Mouse (Mus musculus) neutrophil, adult 83 days (primary cell): ENCODE results near the gene Gm6268. TPM values are rescaled to one million over a fixed set of nuclear protein-coding genes. Genes with fewer than 3 reads are reported as not detected.

Source experiments
- total RNA-seq, 2 experiments: library from RNA; stranded (reverse); gene quantifications; one replicate each; pipeline ENCODE4 v1.2.4; 2023

The Gm6268 gene
- total RNA-seq: not detected

DNA sequence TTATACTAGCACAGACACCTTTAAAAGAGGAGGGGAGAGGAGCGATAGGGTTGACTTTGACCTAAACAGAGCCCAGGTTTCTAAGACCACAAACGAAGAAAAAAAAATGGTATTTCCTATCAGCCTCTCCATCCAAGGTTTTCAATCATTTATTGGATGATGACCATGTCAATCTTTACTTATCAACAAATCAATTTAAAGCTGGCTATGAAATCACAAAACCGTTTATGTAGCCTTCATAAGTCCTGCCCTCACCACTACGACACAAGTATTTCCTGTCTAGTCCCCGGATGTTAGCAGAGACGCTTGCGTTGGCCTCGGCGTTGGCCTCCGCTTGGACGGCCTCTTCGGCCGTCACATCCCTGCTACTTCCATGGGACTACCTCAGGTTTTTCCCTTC, at the start of gene Gm6268:
Gene Gm6268, plus strand, starts transcription at position 301 of the 400 bp plus-strand sequence.

Other genes with a start within 250 kb of the Gm6268 start
- gene Zcchc12, start 205.4 kb upstream of the Gm6268 start, total RNA-seq: not detected
- 10 to 100 TPM; 13.4 to 13.7 TPM for gene Lonrf3, start 72.9 kb upstream of the Gm6268 start, total RNA-seq
- not detected for gene Gm14569, start 90.5 kb downstream of the Gm6268 start, total RNA-seq
- gene Pgrmc1, start 196.9 kb downstream of the Gm6268 start, total RNA-seq: 10 to 100 TPM; 16.7 to 17.7 TPM
- gene Akap17b, start 244.1 kb downstream of the Gm6268 start, total RNA-seq: 1 to 10 TPM in 1 of 2 experiments, under 1 TPM in 1; 0.68 to 1.4 TPM